Mouse (Mus musculus): ENCODE results near the gene Traip. TPM values are rescaled to one million over a fixed set of nuclear protein-coding genes. Genes with fewer than 3 reads are reported as not detected.

Traip gene
- 10 to 100 TPM; 19.6 to 25.9 TPM for total RNA-seq (2021)
- long read RNA-seq, partial matches to known transcripts = 4 of 14 reads
- long read RNA-seq, other reads (novel, unspliced or antisense) = 6 of 14 reads

DNA sequence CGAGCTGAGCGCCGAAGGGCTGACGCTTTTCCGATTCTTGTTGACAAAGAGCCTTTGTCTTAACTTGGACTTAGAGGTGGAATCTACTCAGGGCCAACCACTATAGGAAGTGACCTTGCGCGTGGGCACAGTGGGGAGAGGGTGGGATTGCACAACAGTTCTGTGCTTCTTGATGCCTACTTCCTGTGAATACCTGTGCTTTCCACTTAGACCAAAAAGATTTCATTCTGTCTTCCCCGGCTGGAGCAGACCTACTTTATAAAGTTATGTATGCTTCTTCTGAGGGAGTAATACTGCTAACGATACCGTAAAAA, at the start of gene Traip:
Traip (plus strand) TSS at position 215 of the 314 bp plus-strand sequence.
- no peak for DNase-seq (ENCODE audit: low spot score in 2 of 2)

DNA sequence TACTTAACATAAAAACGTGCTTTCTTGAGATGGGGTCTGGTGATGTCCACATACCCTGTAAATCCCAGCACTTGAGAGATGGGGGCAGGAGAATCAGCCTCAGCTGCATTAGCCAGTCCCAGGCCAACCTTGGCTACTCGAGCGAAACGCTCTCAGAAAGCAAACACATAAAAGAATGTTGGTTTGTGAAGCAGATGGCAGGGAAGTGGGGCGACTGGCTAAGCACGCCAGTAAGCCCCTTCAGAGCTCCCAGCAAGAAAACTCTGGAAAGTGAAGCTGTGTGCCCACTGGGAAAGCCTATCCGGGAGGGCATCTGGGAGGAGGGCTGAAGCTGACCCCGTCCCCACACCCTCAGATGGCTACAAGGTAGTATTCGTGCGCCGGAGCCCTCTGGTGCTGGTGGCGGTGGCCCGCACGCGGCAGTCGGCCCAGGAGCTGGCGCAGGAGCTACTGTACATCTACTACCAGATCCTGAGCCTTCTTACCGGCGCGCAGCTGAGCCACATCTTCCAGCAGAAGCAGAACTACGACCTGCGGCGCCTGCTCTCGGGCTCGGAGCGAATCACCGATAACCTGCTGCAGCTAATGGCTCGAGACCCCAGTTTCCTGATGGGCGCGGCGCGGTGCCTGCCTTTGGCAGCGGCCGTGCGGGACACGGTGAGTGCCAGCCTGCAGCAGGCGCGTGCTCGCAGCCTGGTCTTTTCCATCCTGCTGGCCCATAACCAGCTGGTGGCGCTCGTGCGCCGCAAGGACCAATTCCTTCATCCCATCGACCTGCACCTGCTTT, 48.9 kb upstream of the Traip start:
- DNase-seq (ENCODE audit: low spot score in 2 of 2) = peak; percentile 83 to 87

DNA sequence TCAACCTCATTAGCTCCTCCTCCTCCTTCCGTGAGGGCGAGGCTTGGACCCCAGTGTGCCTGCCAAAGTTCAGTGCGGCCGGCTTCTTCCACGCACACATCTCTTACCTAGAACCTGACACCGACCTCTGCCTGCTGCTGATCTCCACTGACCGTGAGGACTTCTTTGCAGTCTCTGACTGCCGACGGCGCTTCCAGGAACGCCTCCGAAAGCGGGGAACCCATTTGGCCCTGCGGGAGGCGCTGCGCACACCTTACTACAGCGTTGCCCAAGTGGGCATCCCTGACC, 48.4 kb upstream of the Traip start:
- no peak for DNase-seq (ENCODE audit: low spot score in 2 of 2)

DNA sequence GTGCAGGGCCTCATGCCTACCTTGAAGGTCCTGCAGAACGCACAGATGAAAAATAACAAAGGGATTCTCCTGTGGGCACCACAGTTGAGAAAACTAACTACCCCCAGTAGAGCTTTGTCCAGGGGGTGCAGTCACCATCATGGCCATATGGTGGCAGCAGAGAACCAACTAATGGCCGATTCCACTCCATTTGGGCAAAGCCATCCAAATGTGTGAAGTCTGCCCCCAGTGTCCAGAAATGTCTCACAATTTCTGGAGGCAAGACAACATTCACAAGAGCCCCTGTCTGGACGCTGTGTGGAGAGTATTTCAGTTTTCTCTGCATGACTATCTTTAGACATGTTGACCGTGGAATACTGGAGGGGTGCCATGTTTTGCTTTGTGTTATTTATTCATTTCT, 45.2 kb upstream of the Traip start:
- DNase-seq (ENCODE audit: low spot score in 2 of 2) = peak; percentile 95 to 96

DNA sequence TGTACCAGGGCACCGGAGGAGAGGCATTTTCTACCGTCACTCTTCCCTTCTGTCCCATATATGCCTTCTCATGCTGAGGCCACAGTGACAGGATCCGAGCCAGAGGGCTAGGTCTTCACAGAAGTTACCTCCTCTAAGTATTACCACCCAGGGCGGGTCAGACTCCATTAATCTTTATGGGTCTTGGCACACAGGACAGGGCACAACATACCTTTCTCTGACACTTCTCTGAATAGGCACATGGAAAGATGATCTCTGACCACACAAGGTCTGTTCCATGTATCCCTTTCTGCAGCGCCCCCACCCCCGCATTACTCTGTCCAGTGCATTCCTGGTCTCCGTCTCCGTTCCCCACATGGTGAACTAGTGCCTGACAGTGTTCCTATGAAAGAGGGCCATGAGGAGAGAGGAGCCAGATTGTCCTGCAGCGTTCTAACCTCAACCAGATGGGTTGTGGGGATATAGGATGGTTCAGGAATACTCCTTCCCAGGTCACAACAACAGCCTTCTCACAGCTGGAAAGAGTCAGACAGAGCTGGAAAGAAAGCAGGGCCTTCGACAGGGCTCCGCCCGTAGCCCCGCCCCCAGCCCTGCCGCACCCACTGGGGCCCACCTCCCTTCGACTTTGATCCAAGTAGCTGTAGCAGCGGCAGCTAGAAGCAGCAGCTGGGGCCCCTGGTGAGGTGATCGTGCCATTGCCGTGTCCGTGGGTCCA, 43.5 kb upstream of the Traip start, which contains the start of gene Mst1r:
Mst1r (plus strand) TSS at position 622 of the 715 bp plus-strand sequence.
- DNase-seq (ENCODE audit: low spot score in 2 of 2) = no peak

GRCm38 (mm10) chr9:107906967-107907800, 42.8 kb upstream of the Traip start:
- DNase-seq (ENCODE audit: low spot score in 2 of 2) = no peak

GRCm38 (mm10) chr9:107907801-107908120, 42.2 kb upstream of the Traip start:
- DNase-seq (ENCODE audit: low spot score in 2 of 2) = no peak

GRCm38 (mm10) chr9:107908410-107909158, 41.4 kb upstream of the Traip start:
- DNase-seq (ENCODE audit: low spot score in 2 of 2) = no peak

DNA sequence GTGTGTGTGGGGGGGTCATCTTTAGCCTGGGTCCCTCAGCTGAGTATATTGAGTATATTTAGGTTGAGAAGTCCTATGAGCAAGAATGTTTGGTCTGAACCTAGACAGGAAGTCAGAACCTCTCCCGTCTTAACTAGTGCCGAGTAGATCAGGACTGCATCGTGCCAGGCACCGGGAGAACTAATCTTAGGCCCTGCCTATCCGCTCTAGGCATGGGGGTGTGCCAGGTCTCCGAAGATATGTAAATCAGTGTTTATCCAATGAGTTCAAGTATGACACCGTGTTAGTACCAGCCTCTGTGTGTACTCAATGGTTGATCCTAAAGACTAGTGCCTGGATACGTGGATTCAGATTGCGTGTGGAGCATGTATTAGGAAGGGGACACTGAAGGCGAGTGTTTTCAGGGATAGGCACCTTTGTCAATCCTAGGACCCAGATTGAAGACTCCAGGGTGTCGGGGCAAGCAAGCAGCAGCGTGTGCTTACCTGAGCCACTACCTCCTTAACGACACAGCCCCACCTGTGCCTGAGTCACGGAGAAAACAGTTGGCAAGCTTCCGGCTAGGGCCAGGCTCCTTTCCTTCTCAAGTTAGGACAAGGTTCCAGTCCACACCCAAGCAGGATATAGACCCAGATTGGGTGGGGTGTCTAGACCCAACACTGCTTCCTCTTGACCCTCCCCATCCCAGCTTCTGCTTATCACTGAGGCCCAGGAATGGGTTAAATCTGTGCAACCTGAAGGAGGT, 39.7 kb upstream of the Traip start:
- DNase-seq (ENCODE audit: low spot score in 2 of 2) = no peak

DNA sequence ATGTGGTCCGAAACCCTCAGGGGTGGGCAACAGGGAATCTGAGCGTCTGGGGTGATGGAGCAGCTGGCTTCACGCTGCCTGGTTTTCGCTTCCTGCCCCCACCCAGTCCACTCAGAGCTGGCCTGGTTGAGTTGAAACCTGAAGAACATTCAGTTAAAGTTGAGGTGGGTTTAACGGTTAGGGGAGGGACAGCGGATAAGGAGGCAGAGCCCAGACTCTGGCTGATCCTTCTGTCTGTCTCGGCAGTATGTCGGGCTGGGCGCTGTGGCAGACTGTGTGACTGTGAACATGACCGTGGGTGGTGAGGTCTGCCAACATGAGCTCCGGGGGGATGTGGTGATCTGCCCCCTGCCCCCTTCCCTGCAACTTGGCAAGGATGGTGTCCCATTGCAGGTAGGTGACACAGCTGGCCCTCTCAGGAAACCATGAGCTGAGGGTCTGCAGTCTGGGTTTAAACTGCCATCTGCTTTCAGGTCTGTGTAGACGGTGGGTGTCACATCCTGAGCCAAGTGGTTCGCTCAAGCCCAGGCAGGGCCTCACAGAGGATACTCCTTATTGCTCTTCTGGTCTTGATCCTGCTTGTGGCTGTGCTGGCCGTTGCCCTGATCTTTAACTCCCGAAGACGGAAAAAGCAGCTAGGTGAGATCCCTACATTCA, 35.0 kb upstream of the Traip start:
- no peak for DNase-seq (ENCODE audit: low spot score in 2 of 2)

DNA sequence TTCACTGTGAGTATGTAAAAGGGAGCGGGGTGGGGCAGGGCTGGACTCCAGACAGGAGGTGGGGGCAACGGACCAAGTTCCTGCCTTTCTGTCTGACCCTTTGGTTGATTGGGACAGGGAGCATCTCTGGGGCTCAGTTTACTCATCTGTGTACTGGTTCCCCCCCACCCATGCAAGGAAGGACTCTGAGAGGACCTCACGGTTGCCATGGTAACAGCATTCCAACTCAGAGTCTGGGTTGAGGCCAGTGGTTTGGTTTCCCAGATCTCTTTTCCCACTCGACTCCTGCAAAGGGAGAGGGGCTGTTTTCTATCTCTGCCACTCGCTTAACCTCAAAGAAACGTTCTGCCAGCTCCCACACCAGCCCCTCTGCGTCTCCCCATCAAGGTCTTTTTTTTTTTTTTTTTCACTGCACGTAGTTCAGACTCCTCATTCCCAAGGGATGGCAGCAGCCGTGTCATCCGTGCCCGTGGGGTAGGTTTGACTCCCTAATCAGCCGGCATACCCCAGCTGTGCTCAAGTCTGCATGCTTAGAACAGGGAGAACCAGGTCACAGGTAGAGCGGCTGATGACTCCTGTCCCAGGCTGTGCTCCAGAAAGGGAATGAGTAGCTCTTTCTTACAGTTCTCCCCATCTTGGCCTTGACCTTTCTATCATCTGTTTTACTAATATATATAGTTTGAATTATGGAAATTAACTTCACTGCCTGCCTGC, 31.9 kb upstream of the Traip start:
- DNase-seq (ENCODE audit: low spot score in 2 of 2) = no peak

DNA sequence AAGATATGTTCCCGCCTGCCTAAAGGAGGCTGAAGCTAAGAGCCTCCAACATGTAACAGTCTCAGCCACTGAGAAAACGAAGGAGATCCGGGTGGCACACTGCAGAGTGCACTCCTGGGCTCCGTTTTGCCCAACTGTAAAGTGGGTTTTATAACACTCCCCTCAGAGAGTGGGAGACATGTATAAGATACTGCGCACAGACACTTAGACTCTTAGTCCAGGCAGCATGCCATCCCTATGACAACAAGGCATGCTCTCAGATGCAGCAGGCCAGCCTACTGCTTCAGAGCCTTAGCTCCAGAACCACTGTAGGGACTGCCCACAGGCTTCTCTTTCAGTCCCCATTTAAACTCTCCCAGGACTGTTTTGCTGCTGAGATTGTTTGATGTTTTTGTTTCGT, 31.1 kb upstream of the Traip start:
- no peak for DNase-seq (ENCODE audit: low spot score in 2 of 2)

- DNase-seq (ENCODE audit: low spot score in 2 of 2) = no peak
Measured at GRCm38 (mm10) chr9:107919441-107919840, 30.5 kb upstream of the Traip start.

DNA sequence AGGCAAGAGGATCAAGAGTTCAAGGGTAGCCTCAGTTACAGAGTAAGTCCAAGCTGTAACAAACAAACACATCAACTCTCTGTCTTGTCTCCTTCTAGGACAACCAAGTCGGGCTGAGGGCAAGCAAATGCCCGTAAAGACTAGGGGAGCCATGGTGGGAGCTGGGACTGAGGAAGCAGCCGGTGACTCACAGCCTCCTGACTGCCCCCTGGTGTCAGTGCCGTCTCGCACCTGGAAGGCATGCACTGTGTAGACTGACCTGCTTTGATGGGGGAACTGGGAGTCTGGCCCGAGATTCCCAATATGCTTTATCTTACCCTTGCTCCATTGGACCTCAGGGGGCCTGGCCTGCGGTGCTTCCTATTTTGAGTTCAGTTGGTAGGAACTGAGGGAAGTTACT, 26.9 kb upstream of the Traip start:
- no peak for DNase-seq (ENCODE audit: low spot score in 2 of 2)

GRCm38 (mm10) chr9:107923956-107924355, 26.0 kb upstream of the Traip start:
- DNase-seq (ENCODE audit: low spot score in 2 of 2) = no peak

GRCm38 (mm10) chr9:107925251-107925650, 24.7 kb upstream of the Traip start:
- no peak for DNase-seq (ENCODE audit: low spot score in 2 of 2)

DNA sequence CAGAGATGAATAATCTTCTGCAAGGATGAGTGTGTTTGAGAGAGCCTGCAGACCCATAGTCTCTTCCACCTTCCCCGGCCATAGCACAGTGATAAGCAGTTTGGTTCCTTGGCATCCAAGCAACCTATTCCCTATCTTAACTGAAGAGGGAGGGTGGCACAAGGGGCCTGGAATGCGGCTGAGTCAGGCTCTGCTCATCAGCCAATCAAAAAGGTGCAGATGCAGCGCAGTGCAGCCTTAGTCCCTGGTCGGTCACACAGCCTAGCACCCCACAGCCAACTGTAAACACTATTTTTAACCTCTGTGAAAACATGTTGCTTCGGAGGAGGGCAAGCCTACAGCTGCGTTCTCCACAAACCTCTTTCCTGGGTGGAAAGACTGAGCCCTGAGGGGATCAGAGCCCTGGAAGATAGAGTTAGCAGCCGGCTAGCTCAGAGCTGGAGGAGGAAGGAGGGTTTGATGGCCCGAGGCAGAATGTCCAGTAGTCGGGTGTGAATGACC, 23.0 kb upstream of the Traip start:
- DNase-seq (ENCODE audit: low spot score in 2 of 2) = no peak

DNA sequence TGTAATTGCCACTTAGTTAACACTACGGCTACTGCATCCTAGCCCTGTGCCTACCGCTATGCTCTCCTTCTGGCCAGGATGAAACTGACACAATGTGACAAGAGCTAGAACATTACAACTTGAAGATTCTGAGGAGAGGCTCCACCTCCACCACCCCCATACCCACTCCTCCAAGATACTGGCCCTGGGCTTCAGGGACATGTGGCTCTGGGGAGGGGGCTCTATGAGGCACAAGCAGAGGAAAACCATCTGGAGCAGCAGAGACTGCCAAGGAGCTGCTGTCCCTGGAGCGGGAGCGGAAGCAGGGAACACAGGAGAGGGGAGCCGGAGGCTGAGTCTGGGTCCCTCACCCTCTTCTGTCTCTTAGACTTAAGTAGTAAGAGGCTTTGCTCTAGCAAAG, 22.2 kb upstream of the Traip start:
- DNase-seq (ENCODE audit: low spot score in 2 of 2) = peak in 1 of 2 experiments; percentile 42

DNA sequence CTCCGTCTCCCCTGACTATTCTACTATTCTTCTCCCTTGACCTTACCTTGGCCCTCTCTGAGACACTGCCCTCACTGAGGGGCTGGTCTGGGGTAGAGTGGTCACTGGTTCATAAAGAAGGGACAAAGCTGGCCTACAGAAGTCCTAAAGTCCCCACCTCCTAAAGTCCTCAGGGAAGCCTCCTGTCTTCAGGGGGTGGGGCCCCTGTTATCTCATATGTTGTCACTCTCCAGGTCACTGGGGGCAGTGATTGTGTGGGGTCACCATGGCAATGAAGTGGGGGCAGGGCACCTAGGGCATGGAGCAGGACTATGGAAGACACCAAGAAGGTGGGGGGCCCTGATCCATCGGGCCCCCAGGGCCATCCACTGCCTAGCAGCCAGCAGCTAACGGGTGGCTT, 21.8 kb upstream of the Traip start, which contains the start of gene Actl11:
Actl11 (plus strand) TSS at position 301 of the 400 bp plus-strand sequence.
- DNase-seq (ENCODE audit: low spot score in 2 of 2) = no peak
